Mouse (Mus musculus): ENCODE results near the gene Pml. TPM values are rescaled to one million over a fixed set of nuclear protein-coding genes. Genes with fewer than 3 reads are reported as not detected.
"Not testable (repeated sequence)": the region's sequence is repeated elsewhere in the genome, so short reads cannot be mapped to it uniquely, and the experiment has no call there.

Pml gene
- polyA plus RNA-seq, 1 experiment from 2014 or later = 15.5 TPM

DNA sequence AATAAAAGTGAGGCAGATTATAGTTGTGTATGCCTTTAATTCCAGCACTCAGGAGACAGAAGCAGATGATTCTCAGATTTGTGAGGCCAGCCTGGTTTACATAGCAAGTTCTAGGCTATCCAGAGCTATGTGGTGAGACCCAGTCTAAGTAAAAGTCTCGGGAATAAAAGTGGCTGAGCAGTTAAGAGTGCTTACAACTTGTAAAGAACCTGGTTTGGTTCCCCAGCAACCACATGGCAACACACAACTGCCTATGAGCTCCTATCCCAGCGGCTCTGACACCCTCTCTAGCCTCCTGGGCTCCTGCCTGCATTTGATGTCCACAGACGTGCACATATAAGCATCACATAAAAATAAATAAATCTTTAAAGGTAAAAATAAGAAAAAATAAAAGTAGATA, 20.5 kb upstream of the Pml start:
- no peak overlapping the region for H3K4me2 ChIP-seq
- H3K4me3 ChIP-seq (replicated peaks) = no peak overlapping the region
- H3K9me3 ChIP-seq = no peaks in the 10 kb centered on the region
- no peak overlapping the region for H3K9ac ChIP-seq
- H3K36me3 ChIP-seq = no peaks in the 10 kb centered on the region
- no peaks in the 10 kb centered on the region for H3K27me3 ChIP-seq (replicated peaks)
- WGBS = 68% methylated on average over 3 of the region's 3 CpGs
- no peak overlapping the region for H3K27ac ChIP-seq
- H3K4me1 ChIP-seq = peaks cover 12% of the 10 kb centered on the region
- ATAC-seq (ENCODE audit: insufficient read depth, low FRiP score, low read depth) = no peak

DNA sequence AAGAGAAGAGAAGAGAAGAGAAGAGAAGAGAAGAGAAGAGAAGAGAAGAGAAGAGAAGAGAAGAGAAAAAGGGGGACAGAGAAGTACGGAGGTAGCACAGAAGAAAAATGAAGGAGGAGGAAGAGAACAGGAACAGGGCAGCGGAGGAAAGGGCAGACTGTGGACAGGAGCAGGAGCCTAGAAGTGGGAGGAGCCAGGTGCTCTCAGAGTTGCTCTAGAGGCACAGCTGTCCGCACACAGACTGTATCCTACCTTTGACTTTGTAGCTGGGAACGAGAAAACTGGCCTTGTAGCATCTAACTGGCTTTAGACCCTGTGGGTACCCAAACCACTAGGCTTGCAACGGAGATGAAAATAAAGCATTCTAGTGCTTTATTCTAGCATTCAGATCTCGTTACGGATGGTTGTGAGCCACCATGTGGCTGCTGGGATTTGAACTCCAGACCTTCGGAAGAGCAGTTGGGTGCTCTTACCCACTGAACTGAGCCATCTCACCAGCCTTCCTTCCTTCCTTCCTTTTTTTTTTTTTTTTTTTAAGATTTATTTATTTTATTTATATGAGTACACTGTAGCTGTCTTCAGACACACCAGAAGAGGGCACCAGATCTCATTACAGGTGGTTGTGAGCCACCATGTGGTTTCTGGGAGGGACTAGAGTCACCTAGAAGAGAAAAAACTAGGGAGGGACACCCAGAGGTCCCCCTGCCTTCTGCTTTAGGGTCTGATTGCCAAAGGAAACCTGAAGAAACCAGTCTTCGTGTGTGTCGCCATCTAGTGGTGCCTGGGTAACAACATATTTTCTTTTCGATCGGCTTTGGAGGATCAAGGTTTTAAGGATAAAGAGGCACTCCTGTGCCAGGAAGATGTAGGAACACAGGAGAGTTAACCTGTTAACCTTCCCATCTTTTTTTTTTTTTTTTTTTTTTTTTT, 19.1 kb upstream of the Pml start:
- 48% methylated on average over 12 of the region's 12 CpGs for WGBS
- no peak for ATAC-seq (ENCODE audit: insufficient read depth, low FRiP score, low read depth)

GRCm38 (mm10) chr9:58267046-58267445, 17.5 kb upstream of the Pml start:
- no peak overlapping the region for H3K4me2 ChIP-seq
- no peak overlapping the region for H3K9ac ChIP-seq
- WGBS = 54% methylated on average over 3 of the region's 3 CpGs
- H3K9me3 ChIP-seq = no peaks in the 10 kb centered on the region
- H3K27ac ChIP-seq = peak overlapping the region; percentile 28
- no peak for ATAC-seq (ENCODE audit: insufficient read depth, low FRiP score, low read depth)
- H3K27me3 ChIP-seq (replicated peaks) = no peaks in the 10 kb centered on the region
- 0 out of 2 replicates have a peak, but pooled peaks cover 5% of the 10 kb centered on the region for H3K4me1 ChIP-seq
- peaks cover 9% of the 10 kb centered on the region; the same call in 1 of the 2 replicates for H3K36me3 ChIP-seq
- H3K4me3 ChIP-seq (replicated peaks) = no peak overlapping the region

More for the DNA sequence above, 19.1 kb upstream of the Pml start:
- Histone ChIP-seq H3K4me3 (replicated peaks) (no peak overlapping the region), H3K4me1 (0 out of 2 replicates have a peak, but pooled peaks cover 5% of the 10 kb centered on the region), H3K9ac (no peak overlapping the region), H3K4me2 (no peak overlapping the region), H3K9me3 (no peaks in the 10 kb centered on the region), H3K27me3 (replicated peaks) (no peaks in the 10 kb centered on the region), H3K27ac (no peak overlapping the region), H3K36me3 (no peaks in the 10 kb centered on the region)

DNA sequence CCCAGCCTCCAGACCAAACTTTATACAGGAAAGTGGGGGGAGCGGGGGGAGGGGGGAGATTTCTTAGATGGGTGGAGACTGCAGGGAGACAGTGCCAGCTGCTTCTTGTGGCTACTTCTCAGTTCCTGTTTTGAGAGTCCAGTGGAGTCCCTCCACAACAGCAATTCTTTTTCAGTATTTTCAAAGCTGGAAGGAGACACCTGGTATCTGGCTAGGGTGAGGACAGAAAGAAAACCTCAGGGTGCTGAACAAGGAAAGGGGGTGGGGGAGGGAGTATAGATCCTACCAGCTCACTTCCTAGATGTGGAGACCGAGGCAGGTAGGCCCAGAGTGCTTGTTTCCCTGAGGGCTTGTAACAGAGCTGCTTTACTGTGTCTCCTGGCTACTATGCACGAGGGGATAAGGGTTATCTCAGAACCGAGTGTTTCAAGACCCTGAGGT, 17.0 kb upstream of the Pml start:
- 26% methylated on average over 4 of the region's 4 CpGs for WGBS
- Histone ChIP-seq H3K4me3 (replicated peaks) (no peak overlapping the region), H3K4me1 (0 out of 2 replicates have a peak, but pooled peaks cover 5% of the 10 kb centered on the region), H3K9ac (no peak overlapping the region), H3K4me2 (no peak overlapping the region), H3K27ac (peak overlapping the region; percentile 28), H3K27me3 (replicated peaks) (no peaks in the 10 kb centered on the region), H3K36me3 (peaks cover 12% of the 10 kb centered on the region; the same call in 1 of the 2 replicates), H3K9me3 (no peaks in the 10 kb centered on the region)
- no peak for ATAC-seq (ENCODE audit: insufficient read depth, low FRiP score, low read depth)

GRCm38 (mm10) chr9:58265368-58265767, 15.8 kb upstream of the Pml start:
- no peak for ATAC-seq (ENCODE audit: insufficient read depth, low FRiP score, low read depth)
- H3K4me2 ChIP-seq = no peak overlapping the region
- no peaks in the 10 kb centered on the region for H3K27me3 ChIP-seq (replicated peaks)
- H3K4me3 ChIP-seq (replicated peaks) = no peak overlapping the region
- peaks cover 12% of the 10 kb centered on the region; the same call in 1 of the 2 replicates for H3K36me3 ChIP-seq
- H3K9me3 ChIP-seq = no peaks in the 10 kb centered on the region
- 67% methylated on average over 3 of the region's 3 CpGs for WGBS
- H3K4me1 ChIP-seq = 0 out of 2 replicates have a peak, but pooled peaks cover 5% of the 10 kb centered on the region
- no peak overlapping the region for H3K27ac ChIP-seq
- no peak overlapping the region for H3K9ac ChIP-seq

DNA sequence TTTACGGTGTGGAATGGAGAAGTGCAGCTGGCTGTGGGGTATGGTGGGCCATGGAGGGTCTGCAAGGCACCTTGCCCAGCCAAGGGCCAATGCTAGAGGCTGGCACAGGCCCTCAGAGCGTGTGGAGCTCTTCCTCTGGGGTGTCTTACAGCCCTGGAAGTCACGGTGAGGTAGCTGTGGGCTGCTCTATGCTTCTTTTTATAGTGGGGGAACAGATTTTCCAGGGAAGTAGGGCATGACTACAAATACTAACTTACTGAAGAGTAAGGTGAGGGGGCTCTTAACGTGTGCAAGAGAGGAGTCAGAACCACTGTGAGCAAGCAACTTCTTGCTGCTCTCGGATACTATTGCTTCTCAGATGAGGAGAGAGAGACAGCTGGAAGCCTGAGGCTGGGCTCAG, 12.9 kb upstream of the Pml start:
- Histone ChIP-seq H3K36me3 (peaks cover 17% of the 10 kb centered on the region), H3K27me3 (replicated peaks) (no peaks in the 10 kb centered on the region), H3K4me2 (no peak overlapping the region), H3K9me3 (no peaks in the 10 kb centered on the region), H3K4me1 (0 out of 2 replicates have a peak, but pooled peaks cover 5% of the 10 kb centered on the region), H3K4me3 (replicated peaks) (no peak overlapping the region), H3K27ac (no peak overlapping the region), H3K9ac (no peak overlapping the region)
- ATAC-seq (ENCODE audit: insufficient read depth, low FRiP score, low read depth) = no peak
- 87% methylated on average over 5 of the region's 5 CpGs for WGBS

- peaks cover 5% of the 10 kb centered on the region for H3K36me3 ChIP-seq
- H3K4me3 ChIP-seq (replicated peaks) = no peak overlapping the region
- H3K27ac ChIP-seq = no peak overlapping the region; the same call in 1 of the 2 replicates
- 0 out of 2 replicates have a peak, but pooled peaks cover 2% of the 10 kb centered on the region for H3K4me1 ChIP-seq
- no peaks in the 10 kb centered on the region for H3K9me3 ChIP-seq
- no peak overlapping the region for H3K4me2 ChIP-seq
- ATAC-seq (ENCODE audit: insufficient read depth, low FRiP score, low read depth) = no peak
- H3K9ac ChIP-seq = no peak overlapping the region
- no peaks in the 10 kb centered on the region for H3K27me3 ChIP-seq (replicated peaks)
- WGBS = 82% methylated on average over 10 of the region's 10 CpGs
These were observed 6.4 kb upstream of the Pml start for GRCm38 (mm10) chr9:58255704-58256685.

- 57% methylated on average over 2 of the region's 2 CpGs for WGBS
- Histone ChIP-seq H3K4me3 (replicated peaks) (no peak overlapping the region), H3K27ac (no peak overlapping the region), H3K9me3 (no peaks in the 10 kb centered on the region), H3K36me3 (peaks cover 5% of the 10 kb centered on the region), H3K4me2 (no peak overlapping the region), H3K4me1 (peaks cover 4% of the 10 kb centered on the region; the same call in 1 of the 2 replicates), H3K27me3 (replicated peaks) (no peaks in the 10 kb centered on the region), H3K9ac (no peak overlapping the region)
- no peak for ATAC-seq (ENCODE audit: insufficient read depth, low FRiP score, low read depth)
These were observed 5.5 kb upstream of the Pml start for GRCm38 (mm10) chr9:58255105-58255504.

- ATAC-seq (ENCODE audit: insufficient read depth, low FRiP score, low read depth); H3K27me3 ChIP-seq (replicated peaks); H3K9me3 ChIP-seq; H3K4me1 ChIP-seq; H3K36me3 ChIP-seq: not testable (repeated sequence)
- H3K4me3 ChIP-seq (replicated peaks) = peak overlapping the region; percentile 85
- H3K27ac ChIP-seq = peak overlapping the region; percentile 76; the same call in 1 of the 2 replicates
- 59% methylated on average over 5 of the region's 5 CpGs for WGBS
- peak overlapping the region; percentile 71; the same call in 1 of the 2 replicates for H3K9ac ChIP-seq
- H3K4me2 ChIP-seq = peak overlapping the region; percentile 81
These were observed 4.2 kb upstream of the Pml start for GRCm38 (mm10) chr9:58253805-58254122.

- Histone ChIP-seq H3K27ac (peak within 1 kb of the TSS; percentile 76; the same call in 1 of the 2 replicates), H3K36me3 (peaks cover 5% of the 10 kb centered on the region), H3K4me2 (peak within 1 kb of the TSS; percentile 81), H3K4me1 (peaks cover 7% of the 10 kb centered on the region; the same call in 1 of the 2 replicates), H3K4me3 (replicated peaks) (peak within 1 kb of the TSS; percentile 85), H3K9me3 (no peaks in the 10 kb centered on the region), H3K9ac (peak within 1 kb of the TSS; percentile 71; the same call in 1 of the 2 replicates), H3K27me3 (replicated peaks) (no peaks in the 10 kb centered on the region)
- peak; percentile 97 for ATAC-seq (ENCODE audit: insufficient read depth, low FRiP score, low read depth)
- WGBS = under 1% methylated on average over 31 of the region's 31 CpGs
These were observed 3.6 kb upstream of the Pml start, which contains the start of gene Stoml1 for GRCm38 (mm10) chr9:58253033-58253804. Stoml1 (plus strand) TSS chr9:58253164.

GRCm38 (mm10) chr9:58250730-58251129, 1.1 kb upstream of the Pml start:
- not testable (repeated sequence) for ATAC-seq (ENCODE audit: insufficient read depth, low FRiP score, low read depth)

More at GRCm38 (mm10) chr9:58250730-58251129, 1.1 kb upstream of the Pml start:
- H3K27me3 ChIP-seq (replicated peaks); H3K9me3 ChIP-seq; H3K4me3 ChIP-seq (replicated peaks); H3K36me3 ChIP-seq; H3K9ac ChIP-seq; H3K4me2 ChIP-seq: not testable (repeated sequence)
- Histone ChIP-seq H3K4me1 (peaks cover 16% of the 10 kb centered on the region), H3K27ac (peak overlapping the region; percentile 97; the same call in 1 of the 2 replicates)
- 97% methylated on average over 1 of the region's 1 CpGs for WGBS
